Mouse (Mus musculus): Measurements from ENCODE around the gene Supt6.

DNA sequence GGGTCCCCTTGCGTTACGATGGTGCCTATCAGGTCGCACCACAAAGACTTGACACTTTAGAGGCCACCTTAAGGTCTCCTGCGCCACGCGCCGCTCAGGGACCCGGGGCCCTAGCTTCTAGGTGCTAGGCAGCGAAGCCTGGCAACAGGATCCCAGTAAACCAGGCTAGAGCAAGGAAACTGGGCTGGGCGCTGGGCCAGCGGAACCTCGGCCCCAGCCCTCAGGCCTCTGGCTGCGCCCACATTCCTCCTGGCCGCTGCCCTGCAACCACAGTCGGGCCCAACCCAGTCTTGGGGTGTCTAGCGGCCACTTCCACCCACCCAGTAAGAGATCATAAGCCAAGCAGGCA, 80.1 kb downstream of the Supt6 start:
- TF ChIP-seq CTCF (IDR thresholded peaks at IDR 0.05; ENCODE audit: extremely low read depth, insufficient read depth, low read length) = no peak
- TF ChIP-seq POLR2A (IDR thresholded peaks at IDR 0.05; ENCODE audit: extremely low read depth, insufficient read depth, low read length) = no peak
